Comparison of ENCODE assay signal across 19 mouse cellular contexts in the genomic region with DNA sequence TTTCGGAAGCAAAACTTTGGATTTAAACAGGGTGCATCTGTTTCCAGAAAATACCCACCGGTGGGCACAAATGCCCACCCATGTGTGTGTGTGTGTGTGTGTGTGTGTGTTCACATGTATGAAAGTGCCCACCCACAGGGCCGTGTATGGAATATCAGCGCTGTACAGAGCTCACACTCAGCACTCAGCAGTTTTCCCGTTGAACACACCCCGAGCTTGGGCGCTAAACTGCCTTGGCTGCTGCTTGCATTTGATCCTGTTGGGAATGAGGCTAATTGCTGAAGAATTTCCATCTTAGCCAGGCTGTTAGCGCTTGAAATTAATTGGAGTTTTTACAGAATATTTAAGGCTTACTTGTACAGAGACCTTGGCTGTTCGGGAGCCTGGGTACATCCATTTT.
A peak's percentile ranks its signal among the peaks of the same experiment; 100 is the strongest.
DNase-seq lines count a peak whose midpoint lies in the region; ATAC-seq lines count a peak whose summit lies in the region.
"Had no signal": no experiment of that assay in that cellular context is flagged by ENCODE, and none has a peak within 500 bp of the region (broad histone marks: within the 10 kb centered on the region; RNA-seq: fewer than 3 reads in every experiment).

No protein-coding gene starts in this region.

- no peak overlapping the region for H3K9ac ChIP-seq in hindbrain, embryonic 13.5 days
- H3K9ac ChIP-seq in hindbrain, embryonic 11.5 days (ENCODE audit: low read depth, low read length): no peak overlapping the region
- H3K9ac ChIP-seq in forebrain, embryonic 12.5 days: no peak overlapping the region
- no peak overlapping the region for H3K9ac ChIP-seq in midbrain, embryonic 12.5 days (replicated peaks)
- H3K9ac ChIP-seq: limb, embryonic 12.5 days; liver, embryonic 13.5 days; lung, embryonic 15.5 days had no signal

- WGBS in hindbrain, embryonic 13.5 days: 75% methylated on average over 9 of the region's 9 CpGs
- WGBS in hindbrain, embryonic 11.5 days: 92% methylated on average over 9 of the region's 9 CpGs
- 68% methylated on average over 9 of the region's 9 CpGs for WGBS in forebrain, embryonic 12.5 days
- 76% methylated on average over 9 of the region's 9 CpGs for WGBS in midbrain, embryonic 12.5 days

- H3K27me3 ChIP-seq in hindbrain, embryonic 13.5 days: no peaks in the 10 kb centered on the region
- no peaks in the 10 kb centered on the region for H3K27me3 ChIP-seq in hindbrain, embryonic 11.5 days (ENCODE audit: control insufficient read depth, insufficient read depth, low read length)
- 0 out of 2 replicates have a peak, but pooled peaks cover 2% of the 10 kb centered on the region for H3K27me3 ChIP-seq in forebrain, embryonic 12.5 days
- no peaks in the 10 kb centered on the region; the same call in 1 of the 2 replicates for H3K27me3 ChIP-seq in midbrain, embryonic 12.5 days
- H3K27me3 ChIP-seq: limb, embryonic 12.5 days; liver, embryonic 13.5 days; lung, embryonic 15.5 days; Patski had no signal

- no peak overlapping the region for H3K4me2 ChIP-seq in hindbrain, embryonic 13.5 days
- H3K4me2 ChIP-seq in hindbrain, embryonic 11.5 days (replicated peaks; ENCODE audit: low read depth, low read length): no peak overlapping the region
- no peak overlapping the region for H3K4me2 ChIP-seq in forebrain, embryonic 12.5 days
- no peak overlapping the region for H3K4me2 ChIP-seq in midbrain, embryonic 12.5 days (replicated peaks)
- H3K4me2 ChIP-seq: limb, embryonic 12.5 days; liver, embryonic 13.5 days; lung, embryonic 15.5 days had no signal

- H3K4me3 ChIP-seq in hindbrain, embryonic 13.5 days: no peak overlapping the region
- H3K4me3 ChIP-seq in hindbrain, embryonic 11.5 days (ENCODE audit: low read depth, low read length): no peak overlapping the region
- H3K4me3 ChIP-seq in forebrain, embryonic 12.5 days (replicated peaks): no peak overlapping the region
- no peak overlapping the region for H3K4me3 ChIP-seq in midbrain, embryonic 12.5 days
- H3K4me3 ChIP-seq: limb, embryonic 12.5 days; liver, embryonic 13.5 days; lung, embryonic 15.5 days had no signal

- ATAC-seq in hindbrain, embryonic 13.5 days (ENCODE audit: low FRiP score): peak; percentile 34; the same call in 1 of the 2 replicates
- ATAC-seq in hindbrain, embryonic 11.5 days (ENCODE audit: low FRiP score): no peak
- peak; percentile 70; the same call in 1 of the 2 replicates for ATAC-seq in forebrain, embryonic 12.5 days (ENCODE audit: low FRiP score)
- 0 out of 2 replicates have a peak, but pooled peaks have one; percentile 28 for ATAC-seq in midbrain, embryonic 12.5 days (ENCODE audit: low FRiP score, low read depth)
- no peak for ATAC-seq in erythroid progenitor cell, adult 5-6 weeks (replicated peaks; ENCODE audit: low FRiP score, poor library complexity, severe bottlenecking)
- ATAC-seq: intestine, embryonic 16.5 days; Patski had no signal

- H3K9me3 ChIP-seq in hindbrain, embryonic 13.5 days: no peaks in the 10 kb centered on the region
- H3K9me3 ChIP-seq in hindbrain, embryonic 11.5 days (ENCODE audit: control insufficient read depth, low read length): no peaks in the 10 kb centered on the region
- no peaks in the 10 kb centered on the region for H3K9me3 ChIP-seq in forebrain, embryonic 12.5 days
- H3K9me3 ChIP-seq in midbrain, embryonic 12.5 days: no peaks in the 10 kb centered on the region
- H3K9me3 ChIP-seq: limb, embryonic 12.5 days; liver, embryonic 13.5 days; lung, embryonic 15.5 days had no signal

- peaks cover 14% of the 10 kb centered on the region for H3K4me1 ChIP-seq in hindbrain, embryonic 13.5 days (replicated peaks)
- H3K4me1 ChIP-seq in hindbrain, embryonic 11.5 days (replicated peaks; ENCODE audit: control insufficient read depth, insufficient read depth, low read length): no peaks in the 10 kb centered on the region; the same call in 1 of the 2 replicates
- peaks cover 24% of the 10 kb centered on the region for H3K4me1 ChIP-seq in forebrain, embryonic 12.5 days
- peaks cover 26% of the 10 kb centered on the region for H3K4me1 ChIP-seq in midbrain, embryonic 12.5 days
- H3K4me1 ChIP-seq: liver, embryonic 13.5 days; lung, embryonic 15.5 days had no signal

- H3K36me3 ChIP-seq in hindbrain, embryonic 13.5 days: no peaks in the 10 kb centered on the region
- H3K36me3 ChIP-seq in hindbrain, embryonic 11.5 days (ENCODE audit: control insufficient read depth, insufficient read depth, low read length): no peaks in the 10 kb centered on the region
- H3K36me3 ChIP-seq in forebrain, embryonic 12.5 days (replicated peaks): no peaks in the 10 kb centered on the region
- H3K36me3 ChIP-seq in midbrain, embryonic 12.5 days: no peaks in the 10 kb centered on the region
- H3K36me3 ChIP-seq: limb, embryonic 12.5 days; liver, embryonic 13.5 days; lung, embryonic 15.5 days had no signal

- H3K27ac ChIP-seq in hindbrain, embryonic 13.5 days: no peak overlapping the region
- no peak overlapping the region for H3K27ac ChIP-seq in hindbrain, embryonic 11.5 days (ENCODE audit: low read depth, low read length)
- peak overlapping the region; percentile 3; the same call in 1 of the 2 replicates for H3K27ac ChIP-seq in forebrain, embryonic 12.5 days
- H3K27ac ChIP-seq in midbrain, embryonic 12.5 days (replicated peaks): no peak overlapping the region
- H3K27ac ChIP-seq: limb, embryonic 12.5 days; liver, embryonic 13.5 days; lung, embryonic 15.5 days; macrophage had no signal

- DNase-seq in hindbrain, embryonic 11.5 days (ENCODE audit: low spot score): no peak
- peak; percentile 36 for DNase-seq in Muller cell, postnatal 12 days (ENCODE audit: inconsistent ontology term)
- DNase-seq in frontal cortex, adult 2 months (ENCODE audit: extremely low spot score in 1 of 2, low spot score in 1 of 2): no peak
- DNase-seq in thymus, postnatal 10 days (ENCODE audit: low spot score in 2 of 2): no peak
- DNase-seq: adrenal gland, postnatal 10 days; cerebellum, adult 11 months; gastrocnemius, postnatal 10 days; heart, adult 18-20 months; kidney, postnatal 36 days; liver, embryonic 13.5 days had no signal

Comparison
In these comparisons a context has a peak if more than half of its experiments do, and no peak if none do; other contexts are left out.
1. ATAC-seq: peak in hindbrain, embryonic 13.5 days (single experiment), forebrain, embryonic 12.5 days (single experiment) and midbrain, embryonic 12.5 days (single experiment); none in hindbrain, embryonic 11.5 days (single experiment) and erythroid progenitor cell, adult 5-6 weeks (single experiment).